Mouse (Mus musculus) liver, adult (tissue): ENCODE results near the gene Spp2.

Source experiments
- GATA4 ChIP-seq: IDR thresholded peaks from 2 replicates; pipeline ENCODE4 v1.6.1; 2014; ENCODE audit warnings: mild to moderate bottlenecking, low read length; ENCODE audit not compliant: insufficient replicate concordance

The Spp2 gene

GRCm38 (mm10) chr1:88473899-88474298 lies 67.1 kb downstream of the Spp2 start:
- no peak for TF ChIP-seq GATA4

- TF ChIP-seq GATA4, result no peak
These were observed 67.8 kb downstream of the Spp2 start for GRCm38 (mm10) chr1:88474598-88474997.

DNA sequence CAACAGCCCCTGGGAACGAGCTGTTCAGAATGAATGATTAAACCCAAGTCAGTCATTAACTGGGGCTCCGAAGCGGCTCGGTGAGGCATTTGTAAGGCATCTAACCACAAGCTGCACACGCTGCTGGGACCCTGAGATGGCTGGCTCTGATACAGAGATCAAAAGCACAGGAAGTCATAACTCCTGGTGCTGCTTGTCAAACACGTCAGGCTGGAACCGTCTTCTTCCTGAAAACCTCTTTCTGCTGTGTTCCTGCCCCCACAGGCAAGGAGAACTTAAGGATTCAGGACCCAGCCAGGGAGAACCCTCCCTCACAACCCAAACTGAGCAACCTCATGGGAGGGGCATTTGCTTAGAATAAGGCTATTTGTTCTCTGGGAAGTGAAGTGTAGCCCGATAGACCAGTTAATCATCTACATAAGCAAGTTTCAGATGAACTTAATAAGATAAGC lies 68.8 kb downstream of the Spp2 start:
- TF ChIP-seq GATA4, result no peak
